Mouse (Mus musculus) megakaryocyte, embryonic 14.5 days (primary cell): ENCODE measurements at regions not wholly inside any gene's neighbourhood (a gene's known extent, or its start where the extent isn't known, plus 50 kb on each side); places are given as distances from the start of the nearest gene placed in this dataset.

Experiments
- H3K27me3 ChIP-seq: replicated peaks from 2 replicates; pipeline ENCODE3; 2012; ENCODE audit warnings: inconsistent platforms
- H3K36me3 ChIP-seq: replicated peaks from 2 replicates; pipeline ENCODE3; 2012; ENCODE audit warnings: low read length, inconsistent platforms, mixed read lengths
- H3K4me1 ChIP-seq: 2 replicates; pipeline ENCODE4 v1.6.1; 2012; ENCODE audit warnings: inconsistent platforms
- H3K4me3 ChIP-seq: replicated peaks from 2 replicates; pipeline ENCODE3; 2012; ENCODE audit warnings: moderate library complexity, mild to moderate bottlenecking, inconsistent platforms
- H3K9me3 ChIP-seq: 2 replicates; pipeline ENCODE4 v1.6.1; 2012; ENCODE audit warnings: inconsistent platforms
- FLI1 ChIP-seq: IDR thresholded peaks from 2 replicates; pipeline ENCODE4 v1.6.1; 2012; ENCODE audit warnings: low read length, inconsistent platforms, mixed read lengths
- GATA1 ChIP-seq: IDR thresholded peaks from 3 replicates; pipeline ENCODE4 v1.6.1; 2012; ENCODE audit warnings: mixed read lengths, low read length, inconsistent platforms, borderline replicate concordance

- TF ChIP-seq FLI1 (no peak), GATA1 (no peak)
- Histone ChIP-seq H3K9me3 (0 out of 2 replicates have a peak, but pooled peaks cover 8% of the 10 kb centered on the region), H3K4me1 (no peaks in the 10 kb centered on the region), H3K27me3 (no peaks in the 10 kb centered on the region), H3K36me3 (no peaks in the 10 kb centered on the region), H3K4me3 (no peak overlapping the region)
These were observed 295.3 kb upstream of the Atp2b1 start for GRCm38 (mm10) chr10:98618736-98619525.

DNA sequence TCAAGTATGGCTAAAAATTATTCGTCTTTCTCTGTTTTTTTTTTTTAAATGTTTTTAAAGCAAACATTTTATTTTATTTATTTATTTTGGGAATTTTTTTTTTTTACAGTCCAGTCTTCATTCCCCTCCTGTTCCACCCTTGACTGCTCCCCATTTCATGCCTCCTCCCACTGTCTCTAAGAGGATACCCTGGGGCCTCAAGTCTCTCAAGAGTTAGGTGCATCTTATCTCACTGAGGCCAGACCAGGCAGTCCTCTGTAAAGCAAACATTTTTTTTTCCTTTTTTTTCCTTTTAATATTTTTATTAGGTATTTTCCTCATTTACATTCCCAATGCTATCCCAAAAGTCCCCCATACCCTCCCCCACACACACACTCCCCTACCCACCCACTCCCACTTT lies 290.1 kb upstream of the Atp2b1 start:
- H3K4me1 ChIP-seq: no peaks in the 10 kb centered on the region
- no peaks in the 10 kb centered on the region for H3K27me3 ChIP-seq
- no peaks in the 10 kb centered on the region for H3K36me3 ChIP-seq
- H3K9me3 ChIP-seq: 0 out of 2 replicates have a peak, but pooled peaks cover 2% of the 10 kb centered on the region
- TF ChIP-seq GATA1: no peak
- TF ChIP-seq FLI1: no peak
- no peak overlapping the region for H3K4me3 ChIP-seq

DNA sequence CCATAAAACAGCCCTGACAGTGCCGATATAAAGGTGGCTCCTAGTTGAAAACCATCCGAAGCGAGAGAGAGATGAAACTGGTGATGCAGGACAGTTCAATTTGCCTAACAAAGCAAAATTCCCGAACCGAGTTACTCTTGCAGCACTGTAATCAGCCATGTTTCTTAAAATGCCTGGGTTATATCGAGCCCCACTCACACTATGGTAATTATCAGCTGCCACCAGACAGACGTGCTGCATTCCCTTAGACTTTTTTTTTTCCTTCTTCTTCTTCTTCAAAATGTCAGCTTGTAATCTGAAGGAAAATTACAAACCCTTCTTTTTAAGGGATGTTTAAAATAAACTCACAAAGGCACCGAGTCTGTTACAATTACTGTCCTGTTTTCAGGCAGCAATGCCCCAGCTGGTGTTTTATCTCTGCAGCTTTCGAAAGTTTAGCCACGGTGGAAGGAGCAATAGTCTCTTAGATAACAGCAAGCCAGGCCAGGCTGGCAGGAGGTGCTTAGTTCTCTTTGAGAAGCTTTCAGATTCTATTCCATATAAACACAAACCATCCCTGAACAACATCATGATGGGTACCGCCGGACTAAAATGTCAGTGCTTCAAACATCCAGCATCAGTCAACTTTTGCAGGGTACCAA lies 289.4 kb upstream of the Atp2b1 start:
- no peaks in the 10 kb centered on the region for H3K36me3 ChIP-seq
- H3K27me3 ChIP-seq: no peaks in the 10 kb centered on the region
- H3K4me1 ChIP-seq: peaks cover 2% of the 10 kb centered on the region; the same call in 1 of the 2 replicates
- H3K9me3 ChIP-seq: no peaks in the 10 kb centered on the region
- TF ChIP-seq FLI1 (no peak), GATA1 (no peak)
- no peak overlapping the region for H3K4me3 ChIP-seq

DNA sequence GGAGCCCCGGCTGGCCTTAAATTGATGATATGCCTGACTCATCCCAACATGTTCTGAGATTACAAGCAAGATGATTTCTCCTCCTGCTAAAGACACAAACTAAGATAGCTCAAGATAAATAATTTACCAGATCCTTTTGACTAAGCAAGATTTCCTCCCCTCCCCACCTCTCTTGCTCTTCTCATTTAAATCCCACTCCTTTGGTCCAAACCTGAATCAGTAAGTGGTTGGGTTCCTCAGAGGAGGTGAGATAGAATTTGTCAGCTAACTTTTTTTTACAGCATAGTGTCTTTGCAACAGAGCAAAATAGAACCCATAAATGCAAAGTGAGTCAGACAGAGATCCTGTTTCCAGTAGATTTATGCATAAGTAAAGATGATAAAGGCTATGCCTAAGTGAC lies 286.0 kb upstream of the Atp2b1 start:
- TF ChIP-seq GATA1 (no peak), FLI1 (no peak)

DNA sequence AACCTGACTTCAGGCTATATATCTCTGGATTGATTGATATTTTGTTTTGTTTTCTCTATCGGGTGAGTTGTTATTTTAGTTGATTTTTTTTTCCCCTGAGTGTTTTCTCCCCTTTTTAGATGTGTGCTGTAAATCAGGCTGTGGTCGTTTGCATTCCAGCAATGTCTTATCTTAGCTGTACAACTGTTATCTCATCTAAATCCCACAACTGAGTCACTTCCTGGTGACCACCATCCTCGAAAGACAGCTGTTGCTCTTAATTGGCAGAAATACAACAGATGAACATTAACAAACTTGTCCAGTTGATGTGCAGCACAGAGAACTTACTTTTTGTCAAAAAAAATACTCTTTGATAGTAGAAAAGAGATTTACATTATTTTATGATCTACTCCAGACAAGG lies 285.0 kb upstream of the Atp2b1 start:
- Histone ChIP-seq H3K9me3 (no peaks in the 10 kb centered on the region), H3K4me3 (no peak overlapping the region), H3K4me1 (peaks cover 2% of the 10 kb centered on the region; the same call in 1 of the 2 replicates), H3K27me3 (no peaks in the 10 kb centered on the region), H3K36me3 (no peaks in the 10 kb centered on the region)
- TF ChIP-seq GATA1 (no peak), FLI1 (no peak)

More for the DNA sequence above, 286.0 kb upstream of the Atp2b1 start:
- Histone ChIP-seq H3K27me3 (no peaks in the 10 kb centered on the region), H3K36me3 (no peaks in the 10 kb centered on the region), H3K9me3 (no peaks in the 10 kb centered on the region), H3K4me3 (no peak overlapping the region), H3K4me1 (peaks cover 2% of the 10 kb centered on the region; the same call in 1 of the 2 replicates)

DNA sequence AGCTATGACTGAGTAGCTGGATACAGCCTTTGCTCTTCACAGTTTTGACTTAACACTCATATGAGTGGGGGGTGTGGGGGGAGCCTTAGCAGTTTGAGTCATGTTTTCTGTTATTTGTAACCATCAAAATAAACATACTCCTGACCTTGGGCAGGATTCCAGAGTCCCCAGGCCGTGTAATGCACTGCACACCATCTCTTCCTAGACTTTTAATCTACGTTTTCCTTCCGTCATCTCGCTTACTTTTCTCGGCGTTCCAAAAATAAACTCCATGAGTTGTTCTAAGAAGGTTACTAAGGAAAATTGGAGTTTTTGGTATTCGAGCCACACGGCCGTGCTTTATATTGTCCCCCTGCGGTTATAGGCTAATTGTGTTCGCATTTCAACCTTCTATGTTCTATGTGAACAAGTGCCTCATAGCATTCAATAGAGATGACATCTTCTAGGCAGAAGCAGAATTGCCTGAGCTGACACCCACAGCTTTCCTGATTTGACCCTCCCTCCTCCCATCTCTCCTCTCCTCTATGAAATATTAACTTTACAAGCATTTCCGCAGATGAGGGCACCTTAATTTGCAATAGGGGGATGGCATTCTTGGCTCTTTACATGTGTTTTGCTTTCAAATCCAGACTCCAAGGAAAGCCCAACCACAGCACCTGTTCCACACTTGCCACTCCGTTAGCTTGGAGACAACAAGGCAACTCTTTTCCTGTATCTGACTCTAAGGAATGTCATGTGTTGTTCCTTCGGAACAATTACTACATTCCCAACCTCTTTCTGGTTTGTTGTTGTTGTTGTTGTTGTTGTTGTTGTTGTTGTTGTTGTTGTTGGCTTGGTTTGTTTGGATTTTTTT lies 276.2 kb upstream of the Atp2b1 start:
- no peak for TF ChIP-seq GATA1
- TF ChIP-seq FLI1: no peak
- Histone ChIP-seq H3K4me3 (no peak overlapping the region), H3K36me3 (no peaks in the 10 kb centered on the region), H3K4me1 (no peaks in the 10 kb centered on the region), H3K27me3 (no peaks in the 10 kb centered on the region), H3K9me3 (no peaks in the 10 kb centered on the region)

DNA sequence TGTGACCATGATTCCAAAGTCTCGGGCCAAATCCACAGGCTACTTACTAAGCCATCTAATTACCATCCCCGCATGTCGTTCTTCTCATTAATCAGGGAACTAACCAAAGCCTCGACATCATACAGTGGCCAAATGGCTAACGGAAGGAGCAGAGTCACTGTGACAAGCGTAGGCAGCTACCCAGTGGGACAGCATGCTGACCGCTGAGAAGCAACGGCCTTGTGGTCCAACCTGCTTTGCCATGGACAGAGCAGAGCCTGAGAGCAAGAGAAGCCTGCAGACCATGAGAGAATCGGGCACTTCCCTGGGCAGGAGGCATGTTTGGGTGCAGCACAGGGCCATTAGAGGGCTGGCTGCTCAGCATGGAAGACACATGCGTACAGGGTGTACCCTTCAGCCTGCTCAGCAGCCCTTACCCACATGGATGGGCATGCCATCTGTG lies 268.5 kb upstream of the Atp2b1 start:
- H3K9me3 ChIP-seq: peaks cover 5% of the 10 kb centered on the region
- TF ChIP-seq FLI1 (no peak), GATA1 (no peak)
- no peaks in the 10 kb centered on the region for H3K27me3 ChIP-seq
- H3K4me3 ChIP-seq: peak overlapping the region; percentile 6
- H3K36me3 ChIP-seq: no peaks in the 10 kb centered on the region
- H3K4me1 ChIP-seq: no peaks in the 10 kb centered on the region

DNA sequence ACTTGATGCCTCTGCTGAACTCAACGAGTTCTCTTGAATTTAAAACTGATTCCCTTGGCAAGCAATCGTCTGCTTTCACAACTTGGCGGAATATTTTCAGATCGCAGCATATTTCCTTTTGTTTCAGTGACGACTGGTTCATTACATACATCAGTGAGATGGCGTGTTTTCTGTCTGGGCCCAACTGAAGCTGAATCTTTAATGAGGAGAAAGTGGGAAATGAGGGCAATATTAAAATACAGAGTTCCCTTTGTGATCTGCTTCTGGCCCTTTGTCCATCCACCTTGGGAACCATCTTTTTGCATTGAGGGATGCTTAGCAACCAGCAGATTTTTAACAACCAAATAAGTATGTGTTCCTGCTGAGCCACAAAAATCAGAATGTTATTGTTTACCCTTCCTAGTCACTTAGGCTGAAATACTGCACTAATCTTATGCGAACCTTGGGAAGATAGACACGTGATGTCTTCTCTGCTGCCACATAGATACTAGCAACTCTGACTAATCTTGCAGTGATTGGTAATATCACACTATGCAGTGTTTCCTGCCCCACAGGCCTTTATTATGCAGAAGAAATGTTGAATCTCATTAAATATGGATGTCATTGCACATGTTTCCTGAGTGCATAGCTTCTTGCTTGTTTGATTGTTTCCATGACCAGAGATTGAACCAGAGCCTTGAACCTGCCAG lies 267.8 kb upstream of the Atp2b1 start:
- H3K27me3 ChIP-seq: no peaks in the 10 kb centered on the region
- peaks cover 5% of the 10 kb centered on the region for H3K9me3 ChIP-seq
- no peak for TF ChIP-seq FLI1
- no peak overlapping the region for H3K4me3 ChIP-seq
- H3K36me3 ChIP-seq: no peaks in the 10 kb centered on the region
- H3K4me1 ChIP-seq: no peaks in the 10 kb centered on the region

DNA sequence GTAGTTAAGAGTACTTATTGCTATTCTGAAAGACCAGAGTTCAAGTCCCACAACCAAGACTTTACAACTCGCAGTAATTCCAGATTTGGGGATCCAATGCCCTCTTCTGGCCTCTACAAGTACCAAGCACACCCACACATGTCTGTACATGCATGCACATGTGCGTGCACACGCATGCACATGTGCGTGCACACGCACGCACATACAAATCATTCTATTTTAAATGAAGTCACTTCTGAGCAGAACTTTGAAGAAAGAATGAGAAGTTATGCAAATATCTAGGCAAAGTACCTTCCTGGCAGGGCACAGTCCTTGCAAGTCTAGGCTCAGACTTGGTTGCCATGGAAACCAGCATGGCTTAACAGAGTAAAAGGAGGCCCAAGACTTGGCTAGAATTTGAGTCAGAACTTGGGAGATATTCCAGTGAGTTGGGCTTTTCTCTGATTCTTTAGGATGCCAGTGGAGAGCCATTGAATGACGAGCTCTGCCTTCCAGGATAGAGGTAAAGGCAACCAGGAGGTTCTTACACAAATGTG lies 265.4 kb upstream of the Atp2b1 start:
- Histone ChIP-seq H3K27me3 (no peaks in the 10 kb centered on the region), H3K9me3 (peaks cover 5% of the 10 kb centered on the region), H3K36me3 (no peaks in the 10 kb centered on the region), H3K4me3 (no peak overlapping the region), H3K4me1 (no peaks in the 10 kb centered on the region)
- TF ChIP-seq FLI1: no peak
- TF ChIP-seq GATA1: no peak
